Comparison of ENCODE assay signal across 20 mouse cellular contexts in genomic region chr8:13475892-13476291, GRCm38 (mm10). TPM values are rescaled to one million over a fixed set of nuclear protein-coding genes. Genes with fewer than 3 reads are reported as not detected.
A peak's percentile ranks its signal among the peaks of the same experiment; 100 is the strongest.
DNase-seq lines count a peak whose midpoint lies in the region; ATAC-seq and TF ChIP-seq lines count a peak whose summit lies in the region.
"Had no signal": no experiment of that assay in that cellular context is flagged by ENCODE, and none has a peak within 500 bp of the region (broad histone marks: within the 10 kb centered on the region; RNA-seq: fewer than 3 reads in every experiment).

No protein-coding gene starts in this region.

- H3K4me3 ChIP-seq in heart, postnatal 0 days (ENCODE audit: low read depth, low read length): no peak overlapping the region
- no peak overlapping the region for H3K4me3 ChIP-seq in liver, adult 2 months (ENCODE audit: insufficient read depth, low read depth, low read length)
- no peak overlapping the region for H3K4me3 ChIP-seq in liver, embryonic 12.5 days
- no peak overlapping the region for H3K4me3 ChIP-seq in thymus, adult 2 months (ENCODE audit: control insufficient read depth, insufficient read depth, low read length)
- H3K4me3 ChIP-seq in small intestine, adult 2 months (ENCODE audit: low read depth, low read length): no peak overlapping the region
- H3K4me3 ChIP-seq: myocyte had no signal

- TF ChIP-seq EP300 in heart, postnatal 0 days (IDR thresholded peaks at IDR 0.05; ENCODE audit: low read depth): no peak

- DNase-seq in heart, postnatal 0 days (ENCODE audit: low spot score): no peak
- DNase-seq in heart, postnatal 14 days: no peak
- no peak for DNase-seq in liver, adult 2 months (ENCODE audit: extremely low read depth, low read depth, low spot score)
- peak; percentile 16 for DNase-seq in thymus, adult 2 months
- DNase-seq in thymus, postnatal 36 days: no peak
- no peak for DNase-seq in urinary bladder, postnatal 10 days (ENCODE audit: low spot score)
- DNase-seq: adrenal gland, postnatal 10 days; cerebellum, adult 9-11 months; gastrocnemius, postnatal 36 days; thymus, adult 18-20 months had no signal

- intact Hi-C loops in heart, postnatal 14 days (cut with DNase I): no loop called here

- WGBS in heart, postnatal 0 days: 42% methylated on average over 9 of the region's 9 CpGs
- 80% methylated on average over 9 of the region's 9 CpGs for WGBS in liver, adult 2 months
- 55% methylated on average over 9 of the region's 9 CpGs for WGBS in liver, embryonic 12.5 days (ENCODE audit: insufficient replicate concordance)
- 75% methylated on average over 9 of the region's 9 CpGs for WGBS in thymus, adult 2 months
- WGBS in small intestine, adult 2 months: 73% methylated on average over 9 of the region's 9 CpGs

- H3K9ac ChIP-seq in heart, postnatal 0 days (replicated peaks; ENCODE audit: low read depth, low read length): no peak overlapping the region
- H3K9ac ChIP-seq in liver, adult 2 months (ENCODE audit: low read depth, low read length): no peak overlapping the region
- no peak overlapping the region for H3K9ac ChIP-seq in liver, embryonic 12.5 days

- ATAC-seq in heart, postnatal 0 days (ENCODE audit: insufficient read depth, low read depth): no peak
- ATAC-seq in liver, embryonic 12.5 days: no peak
- ATAC-seq: forebrain, embryonic 16.5 days; inflammation-experienced regulatory T-cells, adult 6 months had no signal

- H3K79me2 ChIP-seq in liver, adult 2 months (ENCODE audit: control insufficient read depth, insufficient read depth, low read length): no peaks in the 10 kb centered on the region

- no peak overlapping the region for H3K27ac ChIP-seq in heart, postnatal 0 days (ENCODE audit: low read depth)
- H3K27ac ChIP-seq in liver, adult 2 months (replicated peaks; ENCODE audit: insufficient read depth, low read depth, low read length): no peak overlapping the region
- no peak overlapping the region for H3K27ac ChIP-seq in liver, embryonic 12.5 days
- no peak overlapping the region for H3K27ac ChIP-seq in thymus, adult 2 months (ENCODE audit: control insufficient read depth, insufficient read depth, low read length)
- H3K27ac ChIP-seq in small intestine, adult 2 months (ENCODE audit: insufficient read depth, low read depth, low read length): no peak overlapping the region

- H3K4me2 ChIP-seq in heart, postnatal 0 days (ENCODE audit: low read depth, low read length): no peak overlapping the region
- H3K4me2 ChIP-seq in liver, embryonic 12.5 days: no peak overlapping the region
- H3K4me2 ChIP-seq: heart, embryonic 11.5 days had no signal

- TF ChIP-seq POLR2A in liver, adult 2 months (IDR thresholded peaks at IDR 0.05; ENCODE audit: extremely low read depth, insufficient read depth, low read length): no peak
- no peak for TF ChIP-seq POLR2A in thymus, adult 2 months (IDR thresholded peaks at IDR 0.05; ENCODE audit: control insufficient read depth, extremely low read depth, insufficient read depth, low read length, poor library complexity)
- no peak for TF ChIP-seq POLR2A in small intestine, adult 2 months (IDR thresholded peaks at IDR 0.05; ENCODE audit: low read depth, low read length)

- peaks cover 19% of the 10 kb centered on the region for H3K4me1 ChIP-seq in heart, postnatal 0 days (ENCODE audit: control insufficient read depth, insufficient read depth)
- H3K4me1 ChIP-seq in liver, adult 2 months (ENCODE audit: control insufficient read depth, insufficient read depth, low read length): peaks cover 18% of the 10 kb centered on the region
- H3K4me1 ChIP-seq in liver, embryonic 12.5 days: no peaks in the 10 kb centered on the region
- H3K4me1 ChIP-seq in thymus, adult 2 months (replicated peaks; ENCODE audit: control insufficient read depth, insufficient read depth, low read length): no peaks in the 10 kb centered on the region
- no peaks in the 10 kb centered on the region for H3K4me1 ChIP-seq in small intestine, adult 2 months (ENCODE audit: control insufficient read depth, insufficient read depth, insufficient read length, low read length)

- no peaks in the 10 kb centered on the region for H3K27me3 ChIP-seq in heart, postnatal 0 days (ENCODE audit: control insufficient read depth, insufficient read depth, low read length)
- H3K27me3 ChIP-seq in liver, adult 2 months (ENCODE audit: control insufficient read depth, insufficient read depth, low read length): no peaks in the 10 kb centered on the region
- no peaks in the 10 kb centered on the region for H3K27me3 ChIP-seq in liver, embryonic 12.5 days (replicated peaks)
- H3K27me3 ChIP-seq in thymus, adult 2 months (ENCODE audit: control insufficient read depth, insufficient read depth, low read length): no peaks in the 10 kb centered on the region
- H3K27me3 ChIP-seq in small intestine, adult 2 months (ENCODE audit: control insufficient read depth, insufficient read depth, low read length): no peaks in the 10 kb centered on the region

- H3K9me3 ChIP-seq in heart, postnatal 0 days (replicated peaks; ENCODE audit: control insufficient read depth, low read length): no peaks in the 10 kb centered on the region
- no peaks in the 10 kb centered on the region for H3K9me3 ChIP-seq in liver, embryonic 12.5 days (replicated peaks)

- peaks cover 89% of the 10 kb centered on the region for H3K36me3 ChIP-seq in heart, postnatal 0 days (replicated peaks; ENCODE audit: control insufficient read depth, insufficient read depth, low read length)
- H3K36me3 ChIP-seq in liver, adult 2 months (ENCODE audit: control insufficient read depth, insufficient read depth, low read length): no peaks in the 10 kb centered on the region
- H3K36me3 ChIP-seq in liver, embryonic 12.5 days: no peaks in the 10 kb centered on the region
- no peaks in the 10 kb centered on the region for H3K36me3 ChIP-seq in thymus, adult 2 months (ENCODE audit: control insufficient read depth, insufficient read depth, low read length)
- H3K36me3 ChIP-seq in small intestine, adult 2 months (ENCODE audit: control insufficient read depth, insufficient read depth, low read length): peaks cover 36% of the 10 kb centered on the region

- TF ChIP-seq CTCF in heart, postnatal 0 days (IDR thresholded peaks at IDR 0.05; ENCODE audit: low read depth): peak; percentile 18; the same call in 1 of the 2 replicates
- TF ChIP-seq CTCF in liver, adult 2 months (IDR thresholded peaks at IDR 0.05; ENCODE audit: low read depth, low read length): peak; percentile 28; the same call in 1 of the 2 replicates
- TF ChIP-seq CTCF in thymus, adult 2 months (IDR thresholded peaks at IDR 0.05; ENCODE audit: borderline replicate concordance, control insufficient read depth, extremely low read depth, insufficient read depth, low read length, poor library complexity): no peak
- TF ChIP-seq CTCF in small intestine, adult 2 months (IDR thresholded peaks at IDR 0.05; ENCODE audit: extremely low read depth, insufficient read length, insufficient replicate concordance, low read depth, low read length): peak; percentile 26; the same call in 1 of the 2 replicates

RNA-seq across cellular contexts. Expression of gene Gas6, which starts 18.4 kb away (rescaled TPM):
- total RNA-seq in heart, postnatal 0 days (2014; rRNA removed; ENCODE audit: low replicate concordance): 275 and 304 TPM in 2 replicates
- polyA plus RNA-seq in heart, postnatal 0 days (2015; fragmentation: Nextera tagmentation; extraction: Ambion mirVana): 175 and 179 TPM in 2 replicates
- 100 to 1,000 TPM; 121 to 122 TPM for total RNA-seq in heart, postnatal 14 days (2021)
- 23.9 and 25.5 TPM in 2 replicates for total RNA-seq in liver, adult 2 months (2014; rRNA removed)
- 36.6 and 50.5 TPM in 2 replicates for polyA plus RNA-seq in liver, adult 2 months (2012; rRNA removed)
- 4.5 and 4.6 TPM in 2 replicates for polyA plus RNA-seq in liver, embryonic 12.5 days (2016; fragmentation: Nextera tagmentation; extraction: Ambion mirVana)
- polyA plus RNA-seq in thymus, adult 2 months (2012; rRNA removed): 131 and 163 TPM in 2 replicates
- polyA plus RNA-seq in small intestine, adult 2 months (2012; rRNA removed): 42.6 and 58.3 TPM in 2 replicates
- total RNA-seq: neutrophil, adult 5-6 weeks had no signal
- polyA plus RNA-seq: inflammation-experienced regulatory T-cells, adult 6 months had no signal

RNA-seq across cellular contexts. Expression of gene Tmem255b, which starts 40.9 kb away (rescaled TPM):
- total RNA-seq in heart, postnatal 0 days (2014; rRNA removed; ENCODE audit: low replicate concordance): 3.1 and 8.9 TPM in 2 replicates
- polyA plus RNA-seq in heart, postnatal 0 days (2015; fragmentation: Nextera tagmentation; extraction: Ambion mirVana): 3.3 and 3.6 TPM in 2 replicates
- total RNA-seq in heart, postnatal 14 days (2021): 10 to 100 TPM; 13.8 to 14.6 TPM
- not detected in 2 replicates for total RNA-seq in liver, adult 2 months (2014; rRNA removed)
- 0.19 and 0.35 TPM in 2 replicates for polyA plus RNA-seq in liver, adult 2 months (2012; rRNA removed)
- polyA plus RNA-seq in liver, embryonic 12.5 days (2016; fragmentation: Nextera tagmentation; extraction: Ambion mirVana): not detected in 2 replicates
- polyA plus RNA-seq in thymus, adult 2 months (2012; rRNA removed): 4.8 and 5.5 TPM in 2 replicates
- 7.3 and 11.0 TPM in 2 replicates for polyA plus RNA-seq in small intestine, adult 2 months (2012; rRNA removed)
- total RNA-seq: hematopoietic stem cell, adult 5-6 weeks; neutrophil, adult 5-6 weeks had no signal
- polyA plus RNA-seq: C2C12; inflammation-experienced regulatory T-cells, adult 6 months; limb, embryonic 11.5 days; myocyte had no signal
